Mouse (Mus musculus) erythroblast, embryonic 14.5 days (primary cell): ENCODE results near the gene Il1rn.

Experiments
- GATA1 ChIP-seq: IDR thresholded peaks from 2 replicates; pipeline ENCODE4 v1.6.1; 2012; ENCODE audit warnings: low read length, inconsistent platforms, mixed read lengths
- TAL1 ChIP-seq: IDR thresholded peaks from 3 replicates; pipeline ENCODE4 v1.6.1; 2012; ENCODE audit warnings: low read length, inconsistent platforms, mixed read lengths

DNA sequence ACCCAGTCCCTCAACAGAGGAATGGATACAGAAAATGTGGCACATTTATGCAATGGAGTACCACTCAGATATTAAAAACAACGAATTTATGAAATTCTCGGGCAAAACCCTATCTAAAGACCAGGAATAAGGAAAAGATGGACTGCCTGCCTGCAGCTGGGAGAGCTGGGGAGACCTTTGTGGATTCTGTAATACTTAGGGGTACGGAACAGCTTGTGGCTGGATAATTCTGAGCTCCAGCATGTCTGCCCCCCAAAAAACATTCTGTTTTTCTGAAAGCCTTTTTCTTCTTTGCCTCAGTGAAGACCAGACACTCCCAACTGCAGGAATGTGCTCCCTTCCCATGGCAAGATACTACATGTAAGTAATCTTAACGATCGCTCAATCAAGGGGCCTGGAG lies 45.8 kb upstream of the Il1rn start, which contains the start of gene Il1f10:
- TF ChIP-seq GATA1, result no peak
- TF ChIP-seq TAL1, result no peak
